Mouse (Mus musculus) liver, embryonic 16.5 days (tissue): Measurements from ENCODE around the gene Gm3298. TPM values are rescaled to one million over a fixed set of nuclear protein-coding genes. Genes with fewer than 3 reads are reported as not detected.
"Not testable (repeated sequence)": the region's sequence is repeated elsewhere in the genome, so short reads cannot be mapped to it uniquely, and the experiment has no call there.

Experiments used
- ATAC-seq: fragments of 200-750 bp; cut with Nextera tagmentation; 2 replicates; pipeline ENCODE4 v1.8.0; 2017; ENCODE audit warnings: low read depth, mild to moderate bottlenecking, moderate number of reproducible peaks, moderate library complexity
- H3K27ac ChIP-seq: fragments of 300-500 bp; sonication (generic); 2 replicates; pipeline ENCODE4 v1.5.1; 2014; ENCODE audit warnings: mild to moderate bottlenecking, low read length
- H3K27me3 ChIP-seq: fragments of 300-500 bp; sonication (generic); 2 replicates; pipeline ENCODE4 v1.6.1; 2014; ENCODE audit warnings: low read depth, low read length, mixed read lengths; ENCODE audit not compliant: control insufficient read depth, insufficient read depth
- H3K36me3 ChIP-seq: fragments of 300-500 bp; sonication (generic); 2 replicates; pipeline ENCODE4 v1.6.1; 2014; ENCODE audit warnings: mild to moderate bottlenecking; ENCODE audit not compliant: control insufficient read depth, insufficient read depth
- H3K4me1 ChIP-seq: fragments of 300-500 bp; sonication (generic); 2 replicates; pipeline ENCODE4 v1.6.1; 2014; ENCODE audit warnings: low read depth, low read length, mixed read lengths; ENCODE audit not compliant: control insufficient read depth
- H3K4me2 ChIP-seq: fragments of 300-500 bp; sonication (generic); 2 replicates; pipeline ENCODE4 v1.6.1; 2014; ENCODE audit warnings: low read depth, low read length, mixed read lengths
- H3K4me3 ChIP-seq: fragments of 300-500 bp; sonication (generic); 2 replicates; pipeline ENCODE4 v1.5.1; 2014; ENCODE audit warnings: low read depth, mild to moderate bottlenecking, low read length
- H3K9ac ChIP-seq: fragments of 300-500 bp; sonication (generic); 2 replicates; pipeline ENCODE4 v1.6.1; 2014; ENCODE audit warnings: low read depth, low read length
- H3K9me3 ChIP-seq: fragments of 300-500 bp; sonication (generic); replicated peaks from 2 replicates; pipeline ENCODE4 v1.6.1; 2016; ENCODE audit warnings: low read length; ENCODE audit not compliant: control insufficient read depth
- WGBS: fragments of 180-500 bp; shearing (Covaris S2); extraction: QIAGEN DNeasy Blood & Tissue Kit; methylation state at CpG from one replicate; pipeline ENCODE4 v1.1.7; 2014; ENCODE audit not compliant: insufficient replicate concordance; 5-methylcytosine and 5-hydroxymethylcytosine counted together
- polyA plus RNA-seq: library from polyadenylated mRNA; unstranded; fragments of >200 nt; fragmentation: Nextera tagmentation; extraction: Ambion mirVana; gene quantifications from 2 replicates; pipeline ENCODE4 v1.2.1, GENCODE M21; 2015

The Gm3298 gene
- polyA plus RNA-seq: not detected in 2 replicates

DNA sequence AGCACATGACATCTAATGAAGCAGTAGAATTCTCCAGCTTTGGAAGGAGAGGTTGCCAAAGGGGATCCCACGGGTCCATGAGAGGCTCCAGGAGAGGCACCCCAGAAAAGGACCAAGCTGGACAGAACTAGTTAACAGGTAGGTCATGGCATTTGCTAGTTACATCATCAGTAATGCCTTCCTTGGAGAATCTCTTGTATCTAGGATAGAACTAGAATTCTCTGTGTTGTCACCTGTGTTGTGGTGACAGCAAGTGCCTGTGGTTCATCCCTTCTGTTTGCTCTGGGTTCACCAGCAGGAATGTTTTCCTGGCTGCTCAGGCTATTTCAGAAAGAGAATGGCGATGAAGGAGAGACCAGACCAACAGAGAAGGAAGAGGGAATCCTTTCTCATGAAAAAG lies at the start of gene Gm3298:
Gm3298 (plus strand) TSS at position 301 of the 400 bp plus-strand sequence.
- not testable (repeated sequence) for H3K4me1 ChIP-seq, H3K27me3 ChIP-seq, ATAC-seq, H3K4me2 ChIP-seq, H3K27ac ChIP-seq, H3K36me3 ChIP-seq, H3K4me3 ChIP-seq, H3K9ac ChIP-seq, H3K9me3 ChIP-seq
- no CpG with 5 or more reads among the region's 2 CpGs for WGBS

DNA sequence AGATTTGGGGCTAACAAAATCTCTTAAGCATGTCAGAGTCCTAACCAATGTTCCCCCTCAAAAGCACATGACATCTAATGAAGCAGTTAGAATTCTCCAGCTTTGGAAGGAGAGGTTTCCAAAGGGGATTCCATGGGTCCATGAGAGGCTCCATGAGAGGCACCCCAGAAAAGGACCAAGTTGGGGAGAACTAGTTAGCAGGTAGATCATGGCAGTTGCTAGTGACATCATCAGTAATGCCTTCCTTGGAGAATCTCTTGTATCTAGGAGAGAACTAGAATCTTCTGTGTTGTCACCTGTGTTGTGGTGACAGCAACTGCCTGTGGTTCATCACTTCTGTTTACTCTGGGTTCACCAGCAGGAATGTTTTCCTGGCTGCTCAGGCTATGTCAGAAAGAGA lies 32.1 kb upstream of the Gm3298 start, which contains the start of gene Gm8297:
Gm8297 (plus strand) TSS at position 301 of the 400 bp plus-strand sequence.
- not testable (repeated sequence) for H3K4me3 ChIP-seq, H3K9ac ChIP-seq, H3K4me2 ChIP-seq, H3K27ac ChIP-seq, H3K36me3 ChIP-seq, H3K4me1 ChIP-seq, ATAC-seq, H3K9me3 ChIP-seq, H3K27me3 ChIP-seq

DNA sequence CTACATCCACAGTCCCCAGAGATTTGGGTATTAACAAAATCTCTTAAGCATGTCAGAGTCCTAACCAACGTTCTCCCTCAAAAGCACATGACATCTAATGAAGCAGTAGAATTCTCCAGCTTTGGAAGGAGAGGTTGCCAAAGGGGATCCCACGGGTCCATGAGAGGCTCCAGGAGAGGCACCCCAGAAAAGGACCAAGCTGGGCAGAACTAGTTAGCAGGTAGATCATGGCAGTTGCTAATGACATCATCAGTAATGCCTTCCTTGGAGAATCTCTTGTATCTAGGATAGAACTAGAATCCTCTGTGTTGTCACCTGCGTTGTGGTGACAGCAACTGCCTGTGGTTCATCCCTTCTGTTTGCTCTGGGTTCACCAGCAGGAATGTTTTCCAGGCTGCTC lies 34.6 kb downstream of the Gm3298 start, which contains the start of gene 4930555G01Rik:
4930555G01Rik (plus strand) TSS at position 301 of the 400 bp plus-strand sequence.
- no CpG with 5 or more reads among the region's 3 CpGs for WGBS
- H3K27ac ChIP-seq, ATAC-seq, H3K27me3 ChIP-seq, H3K36me3 ChIP-seq, H3K4me1 ChIP-seq, H3K4me3 ChIP-seq, H3K4me2 ChIP-seq, H3K9me3 ChIP-seq, H3K9ac ChIP-seq: not testable (repeated sequence)

Other genes with a start within 250 kb of the Gm3298 start
- gene Gm9602, start 239.6 kb upstream of the Gm3298 start, polyA plus RNA-seq: not detected in 2 replicates
- gene Gm3269, start 177.8 kb upstream of the Gm3298 start, polyA plus RNA-seq: not detected in 2 replicates
- gene Gm3264, start 160.3 kb upstream of the Gm3298 start, polyA plus RNA-seq: not detected in 2 replicates
- gene Gm3278, start 123.5 kb upstream of the Gm3298 start, polyA plus RNA-seq: not detected in 2 replicates
- gene Gm8297, start 32.0 kb upstream of the Gm3298 start, polyA plus RNA-seq: not detected in 2 replicates
- gene 4930555G01Rik, start 34.7 kb downstream of the Gm3298 start, polyA plus RNA-seq: not detected in 2 replicates
- not detected in 2 replicates for gene Gm8281, start 55.1 kb downstream of the Gm3298 start, polyA plus RNA-seq
- gene Gm8279, start 115.6 kb downstream of the Gm3298 start, polyA plus RNA-seq: not detected in 2 replicates
- gene Gm3317, start 148.6 kb downstream of the Gm3298 start, polyA plus RNA-seq: not detected in 2 replicates
- not detected in 2 replicates for gene Gm8271, start 169.9 kb downstream of the Gm3298 start, polyA plus RNA-seq
- gene Gm3526, start 244.7 kb downstream of the Gm3298 start, polyA plus RNA-seq: not detected in 2 replicates